Mouse (Mus musculus) Patski (cell line): ENCODE results near the gene Olfr1284. TPM values are rescaled to one million over a fixed set of nuclear protein-coding genes. Genes with fewer than 3 reads are reported as not detected.
"Not testable (repeated sequence)": the region's sequence is repeated elsewhere in the genome, so short reads cannot be mapped to it uniquely, and the experiment has no call there.

Experiments
- ATAC-seq: fragments of 100-300 bp; one replicate; pipeline ENCODE4 v1.8.0; 2021
- CTCF ChIA-PET: fragments of 350-600 bp; sonication (Branson Sonifier 250); formaldehyde crosslinking; loops from one replicate; lab custom pipeline; 2022; ENCODE audit warnings: inconsistent platforms; lab: Charles Lee
- POLR2A ChIA-PET: fragments of 350-600 bp; sonication (Branson Sonifier 250); formaldehyde crosslinking; loops from one replicate; lab custom pipeline; 2022; ENCODE audit warnings: antibody characterized with exemption, inconsistent platforms; lab: Charles Lee
- DNase-seq: peaks from one replicate; pipeline ENCODE4 v3.0.0-alpha.2; 2011; ENCODE audit warnings: low read depth, low spot score
- H3K27me3 ChIP-seq: fragments of 371-371 bp; one replicate; pipeline ENCODE4 v1.5.1; 2021
- CTCF ChIP-seq: fragments of 100-300 bp; IDR thresholded peaks from one replicate; pipeline ENCODE4 v1.5.1; 2021
- in situ Hi-C: fragments of 300-500 bp; cut with MboI; formaldehyde crosslinking; loops from 3 replicates; pipeline ENCODE4 v1.11.1; 2018; ENCODE audit warnings: low pct_unique_long_range_greater_than_20kb, mixed read lengths
- polyA plus RNA-seq: library from polyadenylated mRNA; unstranded; gene quantifications from one replicate; pipeline ENCODE4 v1.2.3, GENCODE M21; 2021

The Olfr1284 gene
- not detected for polyA plus RNA-seq

DNA sequence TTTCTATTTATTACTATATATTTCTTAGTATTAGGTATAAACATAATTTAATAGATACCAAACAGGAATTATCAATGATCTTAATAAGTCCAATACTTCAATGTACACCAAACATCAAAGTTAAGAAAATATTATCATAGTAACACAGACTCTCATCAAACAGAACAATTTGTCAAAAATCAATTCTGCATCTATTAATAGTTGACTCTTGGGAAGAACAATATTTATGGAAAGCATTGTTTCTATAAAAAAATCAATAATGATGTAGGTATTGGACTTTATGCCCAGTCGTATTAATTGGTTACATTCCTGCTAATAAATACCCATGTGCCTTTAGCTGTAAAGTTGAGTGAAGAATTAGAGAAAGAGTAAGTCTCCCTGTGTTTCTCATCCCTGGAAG is at the start of gene Olfr1284:
Gene Olfr1284 (plus strand): TSS at position 301 of the 400 bp plus-strand sequence.
- ChIA-PET CTCF (no interaction called here), POLR2A (no interaction called here)
- H3K27me3 ChIP-seq = no peaks in the 10 kb centered on the region
- TF ChIP-seq CTCF = no peak
- DNase-seq = no peak
- in situ Hi-C loops = no loop called here
- ATAC-seq = no peak

DNA sequence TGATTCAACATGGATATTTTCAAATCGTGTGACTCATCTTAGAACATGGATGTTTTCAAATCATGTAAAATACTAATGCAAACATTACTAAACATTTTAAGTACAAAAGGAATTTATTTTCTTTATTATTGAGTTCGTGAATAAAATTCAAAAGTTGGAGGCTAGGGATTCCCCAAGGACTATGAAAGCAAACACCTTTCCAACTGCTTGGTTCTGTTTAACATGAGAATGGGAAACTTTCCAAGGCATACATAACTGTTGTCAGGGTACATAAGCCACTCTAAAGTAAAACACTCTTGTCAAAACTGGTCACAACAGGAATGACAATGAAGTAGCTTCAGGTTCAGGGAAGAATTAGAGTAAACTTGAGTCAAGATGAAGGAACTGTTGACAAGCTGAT is 49.1 kb upstream of the Olfr1284 start, which contains the start of gene Olfr1281:
Gene Olfr1281 (plus strand): TSS at position 301 of the 400 bp plus-strand sequence.
- H3K27me3 ChIP-seq = no peaks in the 10 kb centered on the region
- POLR2A ChIA-PET = no interaction called here
- no peak for TF ChIP-seq CTCF
- no peak for ATAC-seq
- CTCF ChIA-PET = no interaction called here
- no peak for DNase-seq
- in situ Hi-C loops = no loop called here

DNA sequence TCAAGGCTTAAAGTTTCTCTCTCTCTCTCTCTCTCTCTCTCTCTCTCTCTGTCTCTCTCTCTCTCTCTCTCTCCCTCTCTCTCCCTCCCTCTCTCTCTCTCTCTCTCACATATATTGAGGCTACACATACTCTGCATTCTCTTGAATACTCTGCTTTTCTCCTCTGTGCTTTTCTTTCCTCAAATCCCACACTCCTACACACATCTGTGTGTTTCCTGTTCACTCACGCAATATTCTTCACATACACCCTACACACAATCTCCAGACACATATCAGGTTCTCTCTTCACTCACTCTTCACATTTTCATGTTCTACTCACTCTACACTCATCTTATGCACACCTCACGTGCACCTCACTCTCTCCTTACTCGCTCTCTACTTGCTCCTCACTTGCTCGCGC is 41.6 kb upstream of the Olfr1284 start:
- DNase-seq, CTCF ChIA-PET, POLR2A ChIA-PET, H3K27me3 ChIP-seq, ATAC-seq: not testable (repeated sequence)
- in situ Hi-C loops = loop anchor here (10.0 kb wide), 1 partner anchor 91 kb away; the partner anchor contains the start of gene Olfr1286

DNA sequence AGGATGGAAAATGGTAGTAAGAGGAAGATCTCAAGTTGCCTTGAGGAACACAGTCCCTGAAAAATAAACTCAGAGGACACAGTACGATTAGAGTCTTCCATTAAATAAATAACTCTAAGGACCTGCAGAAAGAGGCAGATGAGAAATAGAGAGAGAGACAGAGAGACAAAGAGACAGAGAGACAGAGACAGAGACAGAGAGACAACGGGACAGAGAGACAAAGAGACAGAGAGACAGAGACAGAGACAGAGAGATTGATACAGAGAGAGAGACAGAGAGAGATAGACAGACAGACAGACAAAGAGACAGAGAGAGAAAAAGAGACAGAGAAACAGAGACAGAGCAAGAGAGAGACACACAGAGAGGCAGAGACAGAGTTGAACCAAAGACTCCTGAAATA is 39.3 kb upstream of the Olfr1284 start, which contains the start of gene Olfr1282:
Gene Olfr1282 (minus strand): TSS at position 101 of the 400 bp plus-strand sequence.
- CTCF ChIA-PET = no interaction called here
- in situ Hi-C loops = loop anchor here (10.0 kb wide), 1 partner anchor 89 kb away; the partner anchor contains the start of gene Olfr1286
- no peaks in the 10 kb centered on the region for H3K27me3 ChIP-seq
- POLR2A ChIA-PET = no interaction called here
- TF ChIP-seq CTCF = no peak
- DNase-seq (no peak), ATAC-seq (no peak)

DNA sequence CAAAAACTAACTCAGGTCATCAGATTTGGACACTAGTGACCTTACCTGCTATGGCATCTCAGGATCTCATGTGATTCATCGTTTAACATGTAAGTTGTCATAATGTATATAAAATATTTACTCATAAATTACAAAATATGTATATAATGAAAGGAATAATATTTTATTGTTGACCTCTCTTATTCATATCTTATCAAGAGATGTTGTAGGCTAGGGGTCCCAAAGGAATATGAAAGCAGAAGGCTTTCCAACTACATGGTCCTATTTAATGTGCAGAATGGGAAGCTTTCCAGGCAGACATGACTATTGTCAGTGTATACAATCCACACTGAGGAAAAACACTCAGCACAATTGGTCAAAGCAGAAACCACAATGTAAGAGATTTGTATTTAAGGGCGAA is 8.8 kb upstream of the Olfr1284 start, which contains the start of gene Olfr1283:
Gene Olfr1283 (plus strand): TSS at position 301 of the 400 bp plus-strand sequence.
- CTCF ChIA-PET = no interaction called here
- no peak for TF ChIP-seq CTCF
- H3K27me3 ChIP-seq = no peaks in the 10 kb centered on the region
- no peak for DNase-seq
- POLR2A ChIA-PET = no interaction called here
- in situ Hi-C loops = loop anchor here (10.0 kb wide), 1 partner anchor 68 kb away; no protein-coding TSS in a partner anchor
- no peak for ATAC-seq

DNA sequence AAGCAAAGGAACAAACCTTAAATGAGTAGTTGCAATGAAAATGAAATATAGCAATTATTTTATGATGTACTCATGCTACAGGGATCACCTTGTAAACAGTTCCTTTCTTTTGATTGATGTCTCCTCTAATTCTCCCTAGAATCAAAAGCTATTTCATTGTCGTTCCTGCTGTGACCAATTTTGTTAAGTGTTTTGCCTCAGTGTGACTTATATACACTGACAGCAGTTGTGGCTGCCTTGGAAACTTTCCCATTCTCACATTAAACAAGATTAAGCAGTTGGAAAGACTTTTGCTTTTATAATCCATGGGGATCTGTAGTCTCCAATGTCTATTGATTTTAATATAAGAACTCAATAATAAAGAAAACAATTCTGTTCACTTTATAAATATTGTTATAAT is 47.6 kb downstream of the Olfr1284 start, which contains the start of gene Olfr1286:
Gene Olfr1286 (minus strand): TSS at position 185 of the 400 bp plus-strand sequence.
- TF ChIP-seq CTCF = no peak
- POLR2A ChIA-PET = no interaction called here

More for the DNA sequence above, 47.6 kb downstream of the Olfr1284 start, which contains the start of gene Olfr1286:
- in situ Hi-C loops = loop anchor here (10.0 kb wide), 1 partner anchor 88 kb away; the partner anchor contains the start of gene Olfr1282
- DNase-seq (no peak), ATAC-seq (no peak)
- CTCF ChIA-PET = no interaction called here
- H3K27me3 ChIP-seq = no peaks in the 10 kb centered on the region

Other genes starting within 250 kb of the Olfr1284 start
- gene Gm15130, start 222.6 kb upstream of the Olfr1284 start, polyA plus RNA-seq = not detected
- gene 4930430A15Rik, start 145.9 kb upstream of the Olfr1284 start, polyA plus RNA-seq = not detected
- not detected for gene Olfr1275, start 140.2 kb upstream of the Olfr1284 start, polyA plus RNA-seq
- not detected for gene Olfr1276, start 121.0 kb upstream of the Olfr1284 start, polyA plus RNA-seq
- not detected for gene Olfr1277, start 101.4 kb upstream of the Olfr1284 start, polyA plus RNA-seq
- not detected for gene Olfr1278, start 85.4 kb upstream of the Olfr1284 start, polyA plus RNA-seq
- gene Olfr1279, start 74.9 kb upstream of the Olfr1284 start, polyA plus RNA-seq = 1.9 TPM
- gene Olfr1280, start 61.5 kb upstream of the Olfr1284 start, polyA plus RNA-seq = not detected
- not detected for gene Olfr1281, start 49.0 kb upstream of the Olfr1284 start, polyA plus RNA-seq
- gene Olfr1282, start 39.4 kb upstream of the Olfr1284 start, polyA plus RNA-seq = not detected
- not detected for gene Olfr1283, start 8.7 kb upstream of the Olfr1284 start, polyA plus RNA-seq
- gene Olfr1286, start 47.6 kb downstream of the Olfr1284 start, polyA plus RNA-seq = not detected
- not detected for gene Olfr1287, start 73.6 kb downstream of the Olfr1284 start, polyA plus RNA-seq
- gene Olfr1288, start 98.6 kb downstream of the Olfr1284 start, polyA plus RNA-seq = not detected
- gene Olfr1289, start 105.3 kb downstream of the Olfr1284 start, polyA plus RNA-seq = not detected
- gene Olfr1290, start 118.3 kb downstream of the Olfr1284 start, polyA plus RNA-seq = not detected
- gene Olfr1291-ps1, start 121.7 kb downstream of the Olfr1284 start, polyA plus RNA-seq = not detected
- gene Olfr1293-ps, start 149.7 kb downstream of the Olfr1284 start, polyA plus RNA-seq = not detected
- not detected for gene Olfr1294, start 164.8 kb downstream of the Olfr1284 start, polyA plus RNA-seq
- not detected for gene Olfr1295, start 194.2 kb downstream of the Olfr1284 start, polyA plus RNA-seq